Mouse (Mus musculus): ENCODE measurements around the gene Chmp2b.

DNA sequence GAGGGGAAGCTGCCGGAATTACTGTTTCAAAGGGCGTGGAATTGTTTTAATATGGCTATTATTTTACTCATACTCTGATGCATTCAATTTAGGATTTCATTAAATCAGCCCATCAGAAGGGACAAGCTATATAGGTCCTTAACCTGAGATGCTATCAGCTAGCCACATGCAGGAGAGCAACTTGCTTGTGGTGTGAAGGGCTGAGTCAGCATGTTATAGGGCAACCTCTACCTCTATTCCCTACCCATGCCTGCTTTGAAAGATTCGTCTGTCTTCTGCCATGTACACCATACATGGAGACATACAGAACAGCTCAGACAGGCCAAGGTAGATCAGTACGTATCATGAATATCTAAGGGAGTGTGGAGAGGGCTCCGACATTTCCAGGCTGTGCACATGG, 35.8 kb downstream of the Chmp2b start:
- TF ChIP-seq CTCF (conservative IDR thresholded peaks at IDR 0.05; ENCODE audit: insufficient read depth, insufficient read length, low read depth, low read length) (no peak), POLR2A (IDR thresholded peaks at IDR 0.05; ENCODE audit: low read depth, low read length) (no peak)

Measured in kidney, adult 2 months (tissue).